Mouse (Mus musculus): ENCODE data around the gene Lrrc8c.
"Not testable (repeated sequence)": the region's sequence is repeated elsewhere in the genome, so short reads cannot be mapped to it uniquely, and the experiment has no call there.

The Lrrc8c gene

GRCm38 (mm10) chr5:105600998-105601397 is 81.8 kb downstream of the Lrrc8c start:
- DNase-seq (ENCODE audit: low spot score) = no peak

DNA sequence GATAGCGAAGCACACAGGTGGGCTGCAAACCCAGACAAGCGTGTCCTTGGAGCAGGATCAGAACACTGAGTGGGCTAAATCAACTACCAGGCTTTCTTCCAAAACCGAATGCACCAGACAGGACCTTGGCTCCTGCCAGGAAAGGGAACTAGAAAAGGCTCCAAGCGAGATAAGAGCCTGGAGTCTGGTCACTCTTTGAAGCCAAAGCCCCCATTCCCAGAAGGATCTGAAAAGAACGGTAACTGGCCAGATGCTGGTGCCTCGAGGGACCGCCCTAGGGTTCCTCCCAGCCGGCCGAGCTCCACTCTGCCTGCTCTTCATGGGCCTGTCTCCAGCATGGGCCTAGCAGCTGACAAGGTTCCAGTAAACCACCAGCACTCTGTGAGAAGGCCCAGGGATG is 83.4 kb downstream of the Lrrc8c start:
- no peak for DNase-seq (ENCODE audit: low spot score)

DNA sequence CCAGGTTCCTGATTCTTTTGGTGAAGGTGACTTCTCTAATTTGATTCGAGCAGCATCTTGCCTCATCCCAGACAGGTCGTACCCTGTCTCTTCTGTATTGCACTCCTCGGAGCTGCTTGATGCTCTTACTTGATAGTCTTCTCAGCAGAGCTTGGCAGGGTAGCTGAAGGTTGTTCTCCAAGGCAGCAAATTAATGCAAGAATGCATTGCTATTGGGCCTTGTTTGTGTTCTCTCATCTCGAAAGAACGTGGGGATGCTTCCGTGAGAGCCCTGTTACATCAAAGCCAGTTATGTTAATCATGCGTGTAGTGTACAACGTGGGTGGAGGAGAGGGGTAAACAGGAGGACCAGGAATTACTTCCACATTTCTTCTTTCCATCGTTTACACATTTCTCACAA is 86.5 kb downstream of the Lrrc8c start:
- no peak for DNase-seq (ENCODE audit: low spot score)

DNA sequence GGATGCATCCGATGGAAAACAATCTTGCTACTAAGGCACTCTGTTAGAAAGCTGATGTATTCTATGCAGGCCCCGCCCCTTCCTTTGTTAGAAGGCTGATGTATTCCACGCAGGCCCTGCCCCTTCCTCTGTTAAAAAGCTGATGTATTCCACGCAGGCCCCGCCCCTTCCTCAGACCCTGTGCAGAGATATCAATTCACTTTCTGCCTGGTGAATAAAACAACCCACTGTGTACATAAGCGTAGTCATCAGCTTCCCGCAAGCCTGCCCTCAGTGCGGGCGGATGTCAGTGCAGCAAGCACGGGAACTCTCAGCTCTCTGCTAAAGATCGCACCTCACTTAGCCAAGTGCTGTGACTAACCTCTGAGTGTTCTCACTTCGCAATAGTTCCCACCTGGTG is 90.5 kb downstream of the Lrrc8c start:
- DNase-seq (ENCODE audit: low spot score) = no peak

DNA sequence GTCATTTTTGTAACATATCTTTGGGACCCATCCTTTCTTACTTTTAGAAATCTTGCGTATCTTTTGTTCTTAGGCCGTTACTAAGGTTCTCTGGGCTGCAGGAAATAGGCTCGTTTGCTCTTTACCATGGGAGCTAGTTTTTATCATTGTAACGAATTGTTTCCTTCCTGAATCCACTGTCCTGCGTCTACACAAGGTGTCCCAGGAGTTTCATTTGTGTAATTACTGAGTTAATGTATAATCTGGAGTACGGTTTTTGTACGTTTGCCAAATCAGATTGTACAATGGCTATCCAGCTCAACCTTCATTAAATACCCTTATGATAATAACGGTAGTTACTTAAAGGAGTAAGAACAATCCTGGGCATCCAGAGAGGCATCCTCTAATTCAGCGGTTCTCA is 93.8 kb downstream of the Lrrc8c start:
- DNase-seq (ENCODE audit: low spot score) = no peak

- no peak for DNase-seq (ENCODE audit: low spot score)
Observed at GRCm38 (mm10) chr5:105614000-105614399, 94.8 kb downstream of the Lrrc8c start.

DNA sequence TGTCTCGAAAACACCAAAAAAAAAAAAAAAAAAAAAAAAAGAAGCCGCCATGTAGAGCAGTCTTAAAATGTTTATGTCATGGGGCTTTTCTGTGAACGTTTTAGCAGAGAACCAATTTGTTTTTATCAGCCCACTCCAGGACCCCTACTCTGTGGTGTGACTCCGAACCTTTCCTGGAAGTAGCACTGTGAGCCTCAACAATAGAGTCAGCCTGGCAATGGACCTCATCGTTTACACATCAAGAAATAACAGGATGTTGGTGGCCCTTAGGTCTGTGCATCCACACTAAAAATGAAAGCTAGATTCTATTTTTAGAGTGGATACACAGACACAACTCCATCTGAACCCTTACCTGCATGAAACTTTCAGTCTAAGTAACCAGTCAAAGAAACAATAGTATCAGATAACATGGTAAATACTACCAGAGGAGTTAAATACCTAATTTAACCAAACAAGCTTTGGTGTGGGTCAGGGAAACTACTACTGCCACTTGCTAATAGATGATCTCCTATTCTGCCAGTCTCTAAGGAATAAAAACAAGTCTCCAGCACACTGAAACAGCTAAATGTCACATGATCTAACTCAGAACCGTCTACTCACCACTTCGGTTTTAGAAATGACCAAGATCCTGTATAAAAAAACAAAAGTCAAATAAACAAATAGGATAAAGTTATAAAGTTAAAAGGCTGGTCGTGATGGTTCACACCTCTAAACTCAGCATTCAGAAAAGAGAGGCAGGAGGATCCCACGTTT is 95.7 kb downstream of the Lrrc8c start:
- no peak for DNase-seq (ENCODE audit: low spot score)

DNA sequence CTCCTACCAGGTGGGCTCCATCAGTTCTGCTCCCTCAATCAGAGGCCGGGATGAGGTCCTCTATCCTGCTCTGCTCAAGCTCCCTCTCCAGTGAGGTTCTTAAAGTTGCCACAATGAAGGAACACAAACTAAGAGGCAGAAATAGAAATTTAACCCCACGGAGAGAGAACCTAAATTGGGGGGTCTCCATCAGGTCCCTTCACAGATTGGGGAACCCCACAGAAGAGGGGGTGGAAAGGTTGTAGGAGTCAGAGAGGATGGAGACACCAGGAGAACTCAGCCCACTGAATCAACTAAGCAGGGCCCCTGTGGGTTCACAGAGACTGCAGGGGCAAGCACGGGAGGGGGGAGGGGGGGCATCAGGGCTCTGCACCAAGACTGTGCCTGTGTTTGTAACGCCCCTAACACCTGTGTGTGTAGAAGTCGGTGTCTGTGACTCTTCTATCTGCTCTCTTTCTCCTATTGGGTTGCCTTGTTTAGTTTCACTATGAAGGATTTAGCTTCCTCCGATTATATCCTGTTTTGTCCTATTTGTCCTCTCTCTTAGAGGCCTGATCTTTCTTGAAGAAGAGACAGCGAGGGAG is 96.8 kb downstream of the Lrrc8c start:
- DNase-seq (ENCODE audit: low spot score) = no peak

- DNase-seq (ENCODE audit: low spot score) = no peak
Observed at GRCm38 (mm10) chr5:105616538-105616937, 97.3 kb downstream of the Lrrc8c start.

DNA sequence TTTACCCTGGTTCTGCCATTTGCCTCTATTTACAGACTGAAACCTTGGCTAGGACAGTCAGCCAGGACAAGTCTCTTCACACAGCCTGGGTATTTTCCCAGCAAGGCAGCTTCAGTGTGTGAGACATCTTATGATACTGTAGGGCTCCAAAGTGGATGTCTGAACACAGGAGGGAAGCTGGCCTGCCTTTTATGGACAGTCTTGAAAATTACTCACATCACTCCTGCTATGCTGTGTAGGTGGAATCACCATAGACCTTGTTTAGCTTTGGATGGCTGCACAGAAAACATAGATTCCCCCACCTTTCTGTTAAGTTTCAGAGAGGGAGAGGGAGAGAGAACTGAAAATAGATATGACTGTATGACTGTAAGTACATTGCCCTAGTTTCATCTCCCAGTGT is 99.3 kb downstream of the Lrrc8c start:
- DNase-seq (ENCODE audit: low spot score) = no peak

- no peak for DNase-seq (ENCODE audit: low spot score)
Observed at GRCm38 (mm10) chr5:105619666-105620065, 100.5 kb downstream of the Lrrc8c start.

- no peak for DNase-seq (ENCODE audit: low spot score)
Observed at GRCm38 (mm10) chr5:105620505-105621116, 101.4 kb downstream of the Lrrc8c start.

GRCm38 (mm10) chr5:105623074-105623713 is 104.0 kb downstream of the Lrrc8c start:
- DNase-seq (ENCODE audit: low spot score) = no peak

GRCm38 (mm10) chr5:105624257-105624656 is 105.1 kb downstream of the Lrrc8c start:
- DNase-seq (ENCODE audit: low spot score) = no peak

DNA sequence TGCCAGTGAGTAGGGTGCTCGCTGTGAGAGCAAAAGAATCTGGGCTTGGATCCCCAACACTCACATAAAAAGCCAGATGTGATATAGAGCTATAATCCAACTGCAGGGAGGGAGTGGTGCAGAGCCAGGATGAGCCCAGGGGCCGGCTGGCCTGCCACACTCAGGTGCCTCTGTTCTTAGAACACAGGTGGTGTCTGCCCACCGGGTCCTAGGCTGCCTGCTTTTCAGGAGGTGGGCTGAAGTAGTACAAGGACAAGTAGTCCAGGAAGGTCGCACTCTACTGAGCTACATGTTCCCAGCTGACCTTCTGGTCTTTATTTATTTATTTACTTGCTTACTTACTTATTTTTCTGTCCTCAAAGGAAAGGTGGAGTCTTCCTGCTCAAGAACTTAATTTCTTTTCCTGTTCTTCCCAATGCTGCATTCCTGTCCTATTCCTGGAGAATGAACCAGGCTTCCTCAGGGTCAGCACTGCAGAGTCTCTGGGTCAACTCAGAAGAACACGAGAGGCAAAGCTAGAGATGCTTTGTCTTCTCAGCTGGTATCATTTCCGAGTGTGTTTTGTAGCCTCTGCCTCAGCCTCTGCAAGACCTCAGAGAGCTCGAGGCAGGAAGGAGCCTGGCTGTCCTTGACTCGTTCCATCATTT is 106.4 kb downstream of the Lrrc8c start:
- no peak for DNase-seq (ENCODE audit: low spot score)

- DNase-seq (ENCODE audit: low spot score) = no peak
Observed at GRCm38 (mm10) chr5:105626355-105626754, 107.2 kb downstream of the Lrrc8c start.

DNA sequence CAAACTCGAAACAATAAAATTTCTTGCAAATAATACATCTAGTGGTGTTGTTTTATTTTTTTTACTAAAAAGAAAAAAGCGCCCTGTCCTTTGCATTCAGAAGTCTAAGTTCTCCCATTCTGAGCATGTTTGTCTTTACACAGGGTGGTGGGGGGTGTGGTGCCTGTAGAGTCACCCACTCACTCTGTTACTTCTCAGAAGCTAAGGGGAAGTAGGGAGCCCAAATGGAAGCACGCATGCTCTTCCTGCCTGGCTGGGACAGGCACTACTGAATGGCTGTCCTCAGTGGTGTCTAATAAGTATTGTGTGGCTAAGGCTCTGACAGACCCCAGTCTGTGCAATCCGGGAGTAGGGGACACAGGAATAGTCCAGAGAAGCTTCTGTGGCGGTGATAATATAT is 107.9 kb downstream of the Lrrc8c start:
- DNase-seq (ENCODE audit: low spot score) = no peak

DNA sequence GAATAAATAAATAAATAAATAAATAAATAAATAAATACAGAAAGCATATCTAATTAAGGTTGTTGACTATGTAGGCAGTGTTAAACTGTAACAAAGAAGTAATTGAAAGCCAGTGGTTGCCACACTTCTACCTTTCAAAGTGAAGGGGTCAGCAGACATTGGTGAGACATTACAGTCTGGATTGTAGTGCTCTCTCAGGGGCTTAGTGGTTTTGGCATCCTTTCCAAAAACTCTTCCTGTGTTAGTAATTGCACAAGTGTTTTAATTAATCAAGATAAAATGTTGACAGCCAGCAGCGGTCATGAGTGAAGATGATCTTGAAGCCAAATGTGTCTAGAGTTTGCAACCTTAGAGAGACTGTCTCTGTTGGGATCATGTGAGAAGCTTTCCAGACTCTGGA is 110.8 kb downstream of the Lrrc8c start:
- no peak for DNase-seq (ENCODE audit: low spot score)

GRCm38 (mm10) chr5:105632066-105632465 is 112.9 kb downstream of the Lrrc8c start:
- no peak for DNase-seq (ENCODE audit: low spot score)

DNA sequence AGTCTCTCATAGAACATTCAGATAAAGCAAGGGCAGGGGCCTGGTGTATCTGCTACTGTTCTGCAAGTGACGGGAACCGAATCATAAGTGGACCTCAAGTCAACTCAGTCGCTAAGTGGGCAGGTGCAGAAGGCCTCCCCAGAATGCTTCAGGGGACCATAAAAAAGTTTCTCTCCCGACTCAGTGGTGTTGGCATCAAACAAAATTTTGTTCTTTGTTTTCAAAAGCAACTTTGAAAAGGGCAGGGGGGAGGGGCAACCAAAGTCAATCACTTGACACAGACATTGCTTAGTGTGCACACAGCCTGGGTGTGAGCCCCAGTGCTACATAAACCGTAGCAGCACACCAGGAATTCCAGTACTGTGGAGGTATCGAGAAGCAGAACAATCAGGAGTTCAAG is 116.4 kb downstream of the Lrrc8c start:
- no peak for DNase-seq (ENCODE audit: low spot score)

DNA sequence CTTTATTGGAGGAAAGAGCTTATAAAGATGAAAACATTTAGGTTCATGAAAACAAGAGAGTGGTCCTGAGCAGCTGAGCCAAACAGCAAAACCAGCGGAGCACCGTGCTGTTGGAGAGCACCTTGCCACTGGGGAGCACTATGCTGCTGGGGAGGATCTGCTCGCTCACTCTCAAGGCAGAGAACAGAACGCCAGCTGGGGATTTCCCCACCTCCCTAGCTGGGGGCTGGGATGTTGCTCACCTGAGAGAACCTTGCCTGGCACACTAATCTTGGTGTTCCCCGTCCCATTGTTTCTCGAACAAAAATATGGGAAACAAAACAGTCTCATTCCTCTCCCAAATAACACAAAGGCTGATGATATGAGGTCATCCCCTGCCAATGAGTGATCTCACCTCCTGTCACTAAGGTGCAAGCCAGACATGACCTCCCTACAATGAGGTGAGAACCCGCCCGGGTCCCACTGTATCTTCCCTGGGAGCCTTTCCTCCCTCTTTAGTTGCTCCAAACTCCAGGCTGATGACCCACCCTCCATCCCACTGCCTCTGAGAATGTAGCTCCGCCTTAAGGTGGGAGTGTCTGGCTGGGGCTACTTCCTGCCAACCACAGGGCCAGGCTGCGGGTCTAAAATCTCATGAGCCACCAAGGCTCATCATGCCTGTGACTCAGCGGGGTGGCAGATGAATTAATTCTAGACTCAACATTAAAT is 117.5 kb downstream of the Lrrc8c start:
- DNase-seq (ENCODE audit: low spot score) = no peak

DNA sequence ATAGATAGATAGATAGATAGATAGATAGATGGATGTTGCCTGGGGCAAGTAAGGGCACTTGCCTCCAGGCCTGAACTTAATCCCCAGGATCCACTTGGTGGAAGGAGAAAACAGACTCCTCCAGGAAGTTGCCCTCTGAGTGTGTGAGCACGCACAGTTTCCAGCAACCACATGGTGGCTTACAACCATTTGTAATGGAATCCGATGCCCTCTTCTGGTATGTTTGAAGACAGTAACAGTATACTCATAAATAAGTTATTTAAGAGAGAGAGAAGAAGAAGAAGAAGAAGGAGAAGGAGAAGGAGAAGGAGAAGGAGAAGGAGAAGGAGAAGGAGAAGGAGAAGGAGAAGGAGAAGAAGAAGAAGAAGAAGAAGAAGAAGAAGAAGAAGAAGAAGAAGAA is 119.1 kb downstream of the Lrrc8c start:
- DNase-seq (ENCODE audit: low spot score) = not testable (repeated sequence)

Data from ovary, postnatal 10 days (tissue).